Mouse (Mus musculus): Measurements from ENCODE around the gene Syce2. TPM values are rescaled to one million over a fixed set of nuclear protein-coding genes. Genes with fewer than 3 reads are reported as not detected.
A peak's percentile ranks its signal among the peaks of the same experiment; 100 is the strongest.

Gene Syce2
- polyA plus RNA-seq, 1 experiment: 5.5 TPM

DNA sequence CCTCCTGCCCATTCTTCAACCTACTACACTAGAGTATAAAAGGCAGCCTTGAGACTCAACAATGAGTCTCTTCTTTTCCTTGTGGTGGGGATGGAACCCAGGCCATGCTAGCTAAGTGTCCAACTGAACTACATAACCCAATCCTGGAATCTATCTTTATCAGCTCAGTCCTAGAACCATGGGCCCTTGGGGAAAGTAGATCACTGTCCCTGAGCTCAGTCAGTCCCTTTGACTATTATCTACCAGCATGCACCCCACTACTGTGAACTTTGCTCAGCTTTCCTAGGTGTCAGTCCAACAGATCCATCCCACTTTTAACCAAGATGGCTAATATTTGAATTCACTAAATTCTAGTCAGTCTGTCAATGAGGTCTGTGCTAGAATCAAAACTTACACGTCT, 30.4 kb upstream of the Syce2 start:
- 68% methylated on average over 1 of the region's 1 CpGs for WGBS
- no peak for DNase-seq (ENCODE audit: low read depth, low spot score)

DNA sequence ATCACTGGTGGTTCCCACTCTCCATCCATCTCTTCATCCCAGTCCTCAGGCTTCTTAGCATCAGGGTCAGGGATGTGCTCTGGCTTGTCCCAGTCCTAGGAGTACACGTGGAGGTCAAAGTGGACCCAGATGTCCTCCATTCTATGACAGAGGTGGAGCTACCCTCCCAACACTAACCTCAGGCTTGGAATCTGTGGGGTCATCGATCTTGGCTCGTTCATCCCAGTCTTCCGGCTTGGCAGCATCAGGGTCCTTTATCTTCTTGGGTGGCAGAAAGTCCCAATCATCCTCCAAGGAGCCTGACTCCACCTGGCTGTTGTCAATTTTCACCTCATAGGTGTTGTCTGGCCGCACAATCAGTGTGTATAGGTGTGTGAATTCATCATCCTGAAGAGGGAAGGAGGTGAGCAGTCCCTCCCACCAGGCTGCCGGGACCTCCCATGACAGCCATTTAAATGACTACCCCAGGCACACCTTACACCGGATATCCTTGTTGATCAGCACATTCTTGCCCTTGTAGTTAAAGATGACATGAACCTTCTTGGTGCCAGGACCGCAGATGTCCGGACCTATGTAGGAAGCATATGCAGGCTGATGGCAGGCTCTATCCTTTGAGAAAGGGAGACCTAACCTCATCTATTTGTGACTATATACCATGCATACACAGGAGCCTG, 27.4 kb upstream of the Syce2 start:
- 67% methylated on average over 9 of the region's 9 CpGs for whole genome bisulfite sequencing
- DNase-seq (ENCODE audit: low read depth, low spot score): no peak

DNA sequence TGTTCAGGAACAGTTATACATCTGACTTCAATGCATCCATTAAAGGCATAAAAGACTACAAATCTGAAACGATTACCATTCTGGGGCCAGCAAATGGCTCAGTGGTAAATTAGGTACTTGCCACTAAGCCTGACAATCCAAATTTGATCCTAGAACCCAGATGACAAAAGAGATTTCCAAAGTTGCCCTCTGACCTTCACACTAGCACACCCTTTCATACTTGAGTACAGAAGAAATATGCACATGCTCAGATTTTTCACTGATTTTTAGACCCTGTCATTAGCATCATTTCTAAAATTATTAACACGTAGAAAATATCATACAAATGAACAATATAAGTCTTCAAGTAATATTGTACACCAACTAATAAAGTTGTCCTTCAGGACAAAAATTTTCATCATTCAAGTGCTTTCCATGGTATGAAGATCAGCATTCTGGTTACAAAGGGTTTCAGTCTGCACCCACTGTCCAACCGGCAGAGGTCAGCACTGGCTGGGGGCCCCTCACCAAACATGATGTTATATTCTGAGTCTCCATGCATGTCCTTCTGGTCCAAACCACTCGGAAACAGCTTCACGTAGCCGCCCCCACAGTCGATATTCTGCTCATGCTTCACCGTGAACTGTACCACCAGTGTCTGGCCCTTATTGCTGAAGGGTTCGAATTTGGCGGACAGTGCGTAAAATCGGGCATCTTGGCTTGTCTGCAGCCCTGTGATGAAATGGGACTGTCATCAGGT, 26.4 kb upstream of the Syce2 start:
- 8% methylated on average over 12 of the region's 12 CpGs for WGBS
- no peak for DNase-seq (ENCODE audit: low read depth, low spot score)

DNA sequence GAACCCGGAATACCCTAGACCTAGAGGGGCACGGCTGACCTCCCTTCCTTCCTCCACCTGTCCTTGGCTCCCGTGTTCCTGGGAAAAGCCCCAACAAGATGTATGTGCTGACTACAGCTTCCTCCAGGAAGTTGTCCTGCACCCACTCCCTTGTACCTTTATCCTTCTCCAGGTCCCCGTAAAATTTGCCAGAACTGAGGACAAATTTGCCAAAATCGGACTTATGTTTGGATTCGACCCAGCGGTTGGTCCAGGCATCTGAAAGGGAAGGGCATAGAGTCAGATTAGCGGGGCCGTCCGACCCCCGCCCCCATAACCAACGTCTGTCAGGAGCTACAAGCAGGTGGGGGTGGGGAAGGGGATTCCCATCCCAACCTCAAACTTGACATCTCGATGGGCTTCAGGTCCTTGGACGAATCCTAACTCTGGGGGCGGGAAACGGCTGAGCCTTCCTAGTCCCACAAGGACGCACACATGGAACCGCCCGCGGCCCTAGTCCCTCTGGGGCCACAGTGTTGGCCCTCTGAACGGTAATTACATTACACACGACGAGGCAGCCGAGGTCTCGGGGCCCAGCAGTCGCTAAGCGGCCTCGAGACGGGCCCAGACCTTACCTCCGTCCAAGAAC, 25.7 kb upstream of the Syce2 start:
- WGBS: under 1% methylated on average over 30 of the region's 30 CpGs
- DNase-seq (ENCODE audit: low read depth, low spot score): no peak

DNA sequence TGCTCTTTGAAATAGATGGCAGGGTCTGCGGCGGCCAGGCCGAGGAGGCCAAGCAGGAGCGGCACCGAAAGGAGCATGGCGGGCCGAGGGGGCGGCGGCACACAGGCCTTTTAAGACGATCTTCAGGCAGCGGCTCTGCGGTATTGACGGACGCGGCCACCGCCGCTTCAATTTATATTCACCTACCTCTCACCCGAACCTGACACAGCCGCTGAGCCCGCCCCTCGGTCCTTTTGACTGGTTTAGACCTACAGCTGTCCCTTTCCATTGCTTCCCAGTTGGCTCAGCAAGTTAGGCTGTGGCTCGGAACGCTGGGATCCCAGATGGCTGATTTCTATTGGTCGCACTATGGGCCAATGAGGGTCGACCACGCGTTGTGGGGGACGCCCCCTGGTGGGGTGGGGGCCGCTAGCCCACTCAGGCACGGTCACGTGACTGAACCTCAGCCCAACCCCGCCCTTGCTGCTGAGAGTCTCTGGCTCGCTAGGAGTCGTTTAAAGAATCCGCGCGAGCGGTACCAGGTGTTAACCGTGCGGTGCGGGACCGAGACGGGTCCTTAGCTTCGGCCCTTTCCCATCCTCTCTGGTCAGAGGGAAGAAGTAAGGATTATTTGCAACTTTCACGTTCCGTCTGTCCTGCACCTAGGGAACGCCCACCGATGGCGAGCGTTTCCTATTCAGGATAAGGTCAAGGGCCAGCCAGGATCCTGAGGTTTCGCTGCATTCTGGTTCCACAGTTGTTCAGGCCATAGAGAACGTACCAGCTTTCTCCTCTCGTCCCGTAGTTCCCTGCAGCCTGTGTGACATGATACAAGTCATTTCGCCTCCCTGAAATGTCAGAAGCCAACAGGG, 25.0 kb upstream of the Syce2 start, which contains the start of gene Calr:
Calr (minus strand) TSS at position 213 of the 851 bp plus-strand sequence.
- DNase-seq (ENCODE audit: low read depth, low spot score): peak; percentile 98
- WGBS: 1% methylated on average over 55 of the region's 55 CpGs

DNA sequence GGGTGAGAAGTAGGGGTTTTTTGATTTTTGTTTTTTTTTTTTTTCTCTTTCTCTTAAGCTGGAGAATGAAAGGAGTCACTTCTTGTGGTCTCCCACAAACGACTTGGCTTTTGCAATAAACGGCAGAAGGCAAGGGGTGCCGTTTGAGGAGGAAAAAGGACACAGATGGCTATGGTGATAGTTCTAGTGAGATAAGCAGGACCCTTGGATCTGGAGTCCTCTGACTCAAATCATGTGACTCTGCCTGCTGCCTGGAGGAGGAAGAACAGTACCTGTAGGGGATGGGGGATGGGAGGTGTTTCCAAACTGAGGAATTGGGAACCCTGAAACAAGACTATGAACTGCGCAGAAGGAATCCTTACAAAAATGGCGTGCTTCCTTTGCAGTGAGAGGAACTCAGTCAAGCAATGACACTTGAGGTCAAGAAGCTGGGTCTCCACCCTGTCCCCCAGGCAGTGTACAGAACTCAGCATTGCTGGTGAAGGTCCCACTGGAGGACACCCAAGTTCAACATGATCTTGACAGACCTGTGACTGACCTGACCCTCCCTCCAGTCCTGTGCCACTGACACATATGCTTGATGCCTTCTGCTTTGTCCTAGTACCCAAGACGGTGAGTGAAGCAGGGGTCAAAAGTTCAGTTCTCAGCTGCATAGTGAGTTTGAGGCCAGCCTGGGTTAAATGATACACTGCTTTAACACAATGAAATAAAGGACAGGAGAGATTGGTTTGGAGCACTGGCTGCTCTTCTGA, 24.1 kb upstream of the Syce2 start:
- no peak for DNase-seq (ENCODE audit: low read depth, low spot score)

DNA sequence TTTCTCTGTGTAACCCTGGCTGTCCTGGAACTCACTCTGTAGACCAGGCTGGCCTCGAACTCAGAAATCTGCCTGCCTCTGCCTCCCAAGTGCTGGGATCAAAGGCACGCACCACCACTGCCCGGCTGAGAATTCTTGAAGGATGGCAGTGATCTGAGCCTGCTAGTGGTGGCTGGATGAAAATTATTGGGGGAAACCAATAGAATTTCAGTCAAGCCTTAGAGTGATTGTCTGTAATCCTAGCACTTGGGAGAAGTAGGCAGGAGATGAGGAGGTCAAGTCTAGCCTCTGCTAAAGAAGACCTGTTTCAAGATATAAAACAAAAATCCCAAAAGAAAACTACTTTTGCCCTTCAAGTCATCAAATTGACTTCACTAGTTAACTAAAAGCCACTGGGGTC, 15.5 kb upstream of the Syce2 start:
- no peak for DNase-seq (ENCODE audit: low read depth, low spot score)
- WGBS: 93% methylated on average over 3 of the region's 3 CpGs

More for the DNA sequence above, 24.1 kb upstream of the Syce2 start:
- 33% methylated on average over 6 of the region's 6 CpGs for WGBS

DNA sequence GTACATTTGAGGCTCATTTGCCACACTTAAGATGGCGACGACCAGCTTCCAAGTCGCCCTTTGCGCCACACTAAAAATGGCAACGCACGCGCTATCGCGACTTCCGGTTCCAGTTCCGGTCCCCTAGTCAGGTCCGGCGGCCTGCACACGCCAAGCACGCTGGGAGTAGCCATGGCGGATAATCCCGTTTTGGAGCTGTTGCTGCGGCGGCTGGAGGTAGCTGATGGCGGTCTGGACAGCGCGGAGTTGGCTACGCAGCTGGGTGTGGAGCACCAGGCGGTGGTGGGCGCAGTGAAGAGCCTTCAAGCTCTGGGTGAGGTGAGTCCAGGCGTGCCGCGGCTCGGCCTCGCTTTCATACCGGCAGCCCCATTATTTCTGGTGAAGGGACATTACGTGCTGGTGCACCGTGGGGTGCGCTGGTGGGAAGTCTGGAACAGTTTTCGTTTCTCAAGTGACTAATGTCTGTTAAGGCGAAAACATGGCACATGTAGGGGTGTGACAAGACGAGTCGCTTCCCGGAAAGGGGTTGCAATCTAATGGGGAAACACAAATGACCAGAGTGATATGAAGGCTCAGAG, 15.0 kb upstream of the Syce2 start, which contains the start of gene Farsa:
Farsa (plus strand) TSS at position 126 of the 578 bp plus-strand sequence.
- peak; percentile 84 for DNase-seq (ENCODE audit: low read depth, low spot score)
- under 1% methylated on average over 39 of the region's 39 CpGs for WGBS

DNA sequence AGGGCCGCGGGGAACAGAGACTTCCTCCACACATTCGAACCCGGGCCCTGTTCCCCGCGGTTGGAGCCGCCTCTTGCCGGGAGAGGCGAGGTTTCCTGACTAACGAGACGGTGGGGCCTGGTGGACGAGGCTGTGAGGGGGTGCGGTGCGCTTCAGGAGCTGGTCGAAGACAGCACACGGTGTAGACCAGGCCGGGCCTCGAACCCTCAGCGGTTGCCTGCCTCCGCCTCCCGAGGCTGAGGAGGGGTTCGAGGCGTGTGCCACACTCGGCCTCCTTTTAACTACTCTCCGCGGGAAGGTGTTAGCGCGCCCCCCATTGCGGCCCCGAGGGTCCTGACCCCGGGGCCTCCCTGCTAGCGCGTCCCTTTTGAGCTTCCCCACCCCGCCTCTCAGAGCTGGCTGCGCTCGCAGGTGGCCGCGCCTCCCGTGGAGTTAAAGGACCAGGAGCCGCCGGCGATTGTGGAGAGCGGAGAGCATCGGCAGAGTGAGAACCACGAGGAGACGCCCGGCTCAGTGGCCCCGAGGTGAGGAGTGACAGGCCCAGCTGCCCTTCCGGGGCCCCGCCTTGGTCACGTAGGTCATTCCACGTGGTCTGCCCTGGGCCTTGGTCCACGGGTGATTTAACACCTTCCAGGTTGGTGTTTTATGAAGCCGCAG, 526 bp downstream of the Syce2 start:
- no peak for DNase-seq (ENCODE audit: low read depth, low spot score)
- 3% methylated on average over 54 of the region's 54 CpGs for WGBS

DNA sequence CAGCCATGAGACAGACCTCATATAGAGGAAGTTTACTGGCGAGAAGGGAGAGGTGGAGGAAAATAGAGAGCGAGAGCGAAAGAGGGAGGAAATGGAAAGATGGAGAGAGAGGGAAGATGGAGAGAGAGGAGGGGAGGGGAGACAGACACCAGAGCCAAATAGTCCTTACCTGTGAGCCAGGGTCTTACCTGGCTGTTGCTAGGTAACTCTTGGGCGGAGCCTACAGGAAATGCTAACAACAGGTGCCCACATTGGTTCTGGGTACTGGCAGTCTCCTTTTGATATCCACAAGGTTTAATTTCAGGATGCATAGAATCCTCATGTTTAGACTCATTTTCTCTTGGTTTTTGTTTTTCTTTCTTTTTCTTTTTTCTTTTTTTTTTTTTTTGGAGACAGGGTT, 1.1 kb downstream of the Syce2 start:
- WGBS: 75% methylated on average over 4 of the region's 4 CpGs
- no peak for DNase-seq (ENCODE audit: low read depth, low spot score)

DNA sequence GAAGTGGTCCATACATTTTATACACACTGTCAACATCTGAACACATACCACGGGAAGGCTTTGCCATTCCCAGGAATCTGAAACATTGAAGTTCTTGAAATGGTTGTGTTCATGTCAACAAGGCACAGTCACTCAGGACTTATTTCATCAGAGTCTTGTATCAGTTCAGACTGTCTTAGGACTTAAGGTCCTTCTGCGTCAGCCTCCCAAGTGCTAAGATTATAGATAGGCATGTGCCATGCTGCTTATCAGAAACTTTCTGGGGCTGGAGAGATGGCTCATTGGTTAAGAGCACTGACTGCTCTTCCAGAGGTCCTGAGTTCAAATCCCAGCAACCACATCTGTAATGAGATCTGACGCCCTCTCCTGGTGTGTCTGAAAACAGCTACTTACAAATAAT, 2.4 kb downstream of the Syce2 start:
- no peak for DNase-seq (ENCODE audit: low read depth, low spot score)
- 90% methylated on average over 3 of the region's 3 CpGs for WGBS

DNA sequence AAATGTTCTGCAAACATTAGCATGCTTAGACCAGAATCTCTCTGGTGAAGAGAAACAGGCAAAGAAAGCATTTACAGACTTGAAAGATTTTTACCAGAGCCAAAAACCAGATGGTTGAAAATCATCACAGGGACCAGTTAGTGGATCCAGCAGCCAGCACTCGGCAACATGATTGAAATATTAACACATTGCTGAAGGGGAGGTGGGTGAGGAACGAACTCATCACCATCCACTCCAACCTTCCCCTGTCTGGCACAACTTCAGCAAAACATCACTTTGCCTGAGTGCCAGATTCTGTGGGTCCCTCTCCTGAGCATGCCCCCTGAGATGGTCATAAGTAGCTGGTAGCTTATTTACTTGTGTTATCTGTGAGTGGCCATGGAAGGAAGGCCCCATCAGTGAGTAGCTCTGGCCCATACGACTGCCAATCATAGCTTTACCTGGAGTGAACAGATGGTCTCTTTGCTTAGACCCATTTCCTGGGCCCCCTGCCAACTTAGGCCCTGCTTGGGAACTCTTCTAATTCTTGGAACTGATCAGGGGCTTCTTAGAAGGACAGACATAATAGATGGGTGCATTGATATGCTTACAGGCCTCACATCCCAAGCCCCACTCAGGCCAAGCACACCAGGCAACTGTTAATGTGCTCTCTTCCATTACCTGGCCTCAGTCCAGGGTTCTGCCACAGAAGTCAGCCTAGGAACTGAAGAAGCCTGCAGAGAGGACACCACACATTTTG, 5.6 kb downstream of the Syce2 start:
- DNase-seq (ENCODE audit: low read depth, low spot score): no peak
- 73% methylated on average over 3 of the region's 3 CpGs for WGBS

DNA sequence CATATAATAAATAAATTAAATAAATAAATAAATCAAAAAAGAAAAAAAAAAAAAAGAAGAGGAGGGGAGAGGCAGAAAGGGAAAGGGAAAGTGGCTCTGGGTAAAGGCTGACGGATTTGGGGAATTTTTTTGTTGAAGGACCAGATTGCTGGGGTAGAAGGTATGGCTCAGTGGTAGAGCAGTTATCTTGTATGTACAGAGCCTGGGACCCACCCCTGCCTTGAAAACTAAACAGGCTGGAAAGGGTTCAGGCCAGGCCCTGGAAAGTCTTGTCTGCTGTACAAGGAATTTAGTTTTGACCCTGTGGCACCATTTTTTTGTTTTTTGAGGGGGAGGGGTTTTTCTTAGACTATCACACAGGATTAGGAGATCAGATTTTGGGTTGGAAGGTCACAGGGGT, 7.0 kb downstream of the Syce2 start:
- WGBS: 79% methylated on average over 1 of the region's 1 CpGs
- no peak for DNase-seq (ENCODE audit: low read depth, low spot score)

DNA sequence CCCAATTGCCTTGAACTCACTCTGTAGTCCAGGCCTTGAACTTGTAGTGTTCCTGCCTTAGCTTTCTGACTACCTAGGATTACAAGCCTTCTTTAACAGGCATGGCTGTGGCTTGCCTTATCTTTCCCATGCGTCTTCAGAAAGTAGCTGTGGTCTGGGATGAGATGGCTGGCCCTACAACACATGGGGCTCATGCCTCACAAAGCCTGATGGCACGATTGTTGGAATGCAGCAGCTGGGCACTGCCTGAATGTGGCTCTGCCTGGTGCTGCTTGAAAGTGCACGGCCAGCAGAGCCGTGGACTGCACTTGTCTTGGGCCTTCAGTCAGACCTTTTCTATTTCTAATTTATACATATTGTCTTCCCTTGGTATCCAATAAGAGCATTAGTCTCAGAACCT, 12.8 kb downstream of the Syce2 start:
- 86% methylated on average over 4 of the region's 4 CpGs for WGBS

DNA sequence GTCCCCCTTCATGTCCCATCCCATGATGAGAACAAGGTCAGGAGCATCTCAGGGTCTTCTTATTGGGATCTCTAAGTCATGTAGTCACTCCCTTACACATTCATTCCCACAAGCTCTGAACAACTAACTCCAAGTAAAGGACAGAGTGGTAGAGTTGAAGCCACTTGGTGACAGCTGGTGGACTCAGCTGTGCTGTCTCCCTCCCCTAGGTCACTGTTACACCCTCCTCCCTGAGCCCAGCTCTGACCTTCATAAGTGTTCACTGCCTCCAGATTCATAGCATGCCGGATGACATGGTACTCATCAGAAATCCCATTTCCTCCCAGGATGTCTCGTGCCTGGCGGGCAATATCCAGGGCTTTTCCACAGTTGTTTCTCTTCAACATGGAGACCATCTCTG, 16.4 kb downstream of the Syce2 start:
- no peak for DNase-seq (ENCODE audit: low read depth, low spot score)
- WGBS: 93% methylated on average over 3 of the region's 3 CpGs

More for the DNA sequence above, 12.8 kb downstream of the Syce2 start:
- no peak for DNase-seq (ENCODE audit: low read depth, low spot score)

DNA sequence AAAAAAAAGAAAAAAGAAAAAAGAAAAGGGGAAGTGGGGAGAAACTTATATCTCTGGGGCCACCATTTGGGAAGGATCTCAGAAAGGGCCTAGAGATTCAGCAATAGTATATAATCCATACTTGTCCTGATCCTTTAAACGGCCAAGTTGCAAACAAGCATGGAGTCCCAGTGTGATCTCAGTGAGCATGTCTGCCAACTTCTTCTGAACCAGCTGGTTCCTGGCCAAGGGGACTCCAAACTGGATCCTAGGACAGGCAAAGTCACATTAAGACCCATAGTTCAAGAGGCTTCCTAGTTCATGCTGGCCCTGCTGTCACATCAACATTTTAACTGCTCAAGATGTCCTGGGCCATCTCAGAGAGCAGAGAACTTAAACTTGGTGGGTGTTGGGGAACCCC, 17.2 kb downstream of the Syce2 start:
- 86% methylated on average over 1 of the region's 1 CpGs for WGBS
- DNase-seq (ENCODE audit: low read depth, low spot score): no peak

DNA sequence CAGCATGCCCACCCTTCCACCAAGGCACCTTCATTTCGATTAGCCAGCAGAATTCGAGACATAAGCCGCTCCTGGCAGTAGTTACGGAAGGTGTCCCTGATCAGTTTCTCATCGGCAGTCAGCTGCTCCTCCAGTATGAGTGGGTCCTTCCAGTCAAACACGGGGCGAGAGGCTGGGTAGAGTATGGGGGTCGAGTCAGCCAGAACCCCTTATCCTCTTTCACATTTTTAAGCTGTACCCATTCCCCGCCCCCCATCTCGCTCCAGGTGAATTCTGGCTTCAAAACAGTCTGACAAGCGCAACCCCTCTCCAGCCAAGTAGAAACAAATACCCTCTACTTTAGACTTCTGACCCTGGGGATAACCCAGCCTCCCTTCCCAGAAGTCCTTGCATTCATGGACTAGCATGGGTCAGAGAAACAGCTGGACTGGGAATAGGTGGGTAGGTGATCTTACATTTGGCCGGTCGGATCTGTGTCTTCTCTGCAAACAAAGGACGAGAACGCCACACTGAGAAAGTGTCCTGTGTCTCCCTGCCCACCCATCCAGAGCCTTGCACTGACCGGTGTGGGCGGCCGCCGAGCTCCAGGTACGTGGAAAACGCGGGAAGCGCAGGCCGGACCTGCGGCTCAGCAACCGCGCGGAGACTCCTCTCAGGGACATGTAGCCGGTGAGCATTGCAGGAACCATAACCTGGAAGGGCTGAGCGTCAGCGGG, 21.2 kb downstream of the Syce2 start:
- DNase-seq (ENCODE audit: low read depth, low spot score): no peak
- 12% methylated on average over 31 of the region's 31 CpGs for WGBS

All from large intestine, adult 2 months (tissue).